Mouse (Mus musculus): ENCODE measurements at regions not wholly inside any gene's neighbourhood (a gene's known extent, or its start where the extent isn't known, plus 50 kb on each side); places are given as distances from the start of the nearest gene placed in this dataset.

GRCm38 (mm10) chr14:101067082-101067481 lies 133.0 kb downstream of the Prr30 start:
- Histone ChIP-seq H3K9me3 (no peaks in the 10 kb centered on the region), H3K27ac (replicated peaks) (no peak overlapping the region), H3K4me1 (no peaks in the 10 kb centered on the region), H3K36me3 (replicated peaks) (no peaks in the 10 kb centered on the region), H3K27me3 (replicated peaks; ENCODE audit: low read depth, poor library complexity, severe bottlenecking) (no peaks in the 10 kb centered on the region), H3K4me3 (no peak overlapping the region)
- no peak for DNase-seq (ENCODE audit: low spot score)
- WGBS, result 75% methylated on average over 1 of the region's 1 CpGs

GRCm38 (mm10) chr14:101056874-101057273 lies 143.3 kb downstream of the Prr30 start:
- WGBS, result 89% methylated on average over 2 of the region's 2 CpGs

GRCm38 (mm10) chr14:101055915-101056314 lies 144.2 kb downstream of the Prr30 start:
- Histone ChIP-seq H3K4me3 (no peak overlapping the region), H3K4me1 (no peaks in the 10 kb centered on the region), H3K27ac (replicated peaks) (no peak overlapping the region), H3K36me3 (replicated peaks) (no peaks in the 10 kb centered on the region), H3K9me3 (no peaks in the 10 kb centered on the region), H3K27me3 (replicated peaks; ENCODE audit: low read depth, poor library complexity, severe bottlenecking) (no peaks in the 10 kb centered on the region)
- 22% methylated on average over 3 of the region's 3 CpGs for WGBS
- DNase-seq (ENCODE audit: low spot score), result no peak

More at GRCm38 (mm10) chr14:101056874-101057273, 143.3 kb downstream of the Prr30 start:
- Histone ChIP-seq H3K4me1 (no peaks in the 10 kb centered on the region), H3K9me3 (no peaks in the 10 kb centered on the region), H3K4me3 (no peak overlapping the region), H3K27me3 (replicated peaks; ENCODE audit: low read depth, poor library complexity, severe bottlenecking) (no peaks in the 10 kb centered on the region), H3K36me3 (replicated peaks) (no peaks in the 10 kb centered on the region), H3K27ac (replicated peaks) (no peak overlapping the region)
- no peak for DNase-seq (ENCODE audit: low spot score)

- DNase-seq (ENCODE audit: low spot score), result no peak
- Histone ChIP-seq H3K4me3 (no peak overlapping the region), H3K36me3 (replicated peaks) (no peaks in the 10 kb centered on the region), H3K4me1 (no peaks in the 10 kb centered on the region), H3K9me3 (no peaks in the 10 kb centered on the region), H3K27me3 (replicated peaks; ENCODE audit: low read depth, poor library complexity, severe bottlenecking) (no peaks in the 10 kb centered on the region), H3K27ac (replicated peaks) (no peak overlapping the region)
- 83% methylated on average over 4 of the region's 4 CpGs for whole genome bisulfite sequencing
These were observed 145.3 kb downstream of the Prr30 start for GRCm38 (mm10) chr14:101054786-101055185.

- H3K27me3 ChIP-seq (replicated peaks; ENCODE audit: low read depth, poor library complexity, severe bottlenecking), result no peaks in the 10 kb centered on the region
- whole genome bisulfite sequencing, result 66% methylated on average over 2 of the region's 2 CpGs
- no peaks in the 10 kb centered on the region for H3K4me1 ChIP-seq
- H3K27ac ChIP-seq (replicated peaks), result no peak overlapping the region
- no peaks in the 10 kb centered on the region for H3K9me3 ChIP-seq
- H3K4me3 ChIP-seq, result no peak overlapping the region
- DNase-seq (ENCODE audit: low spot score), result no peak
- no peaks in the 10 kb centered on the region for H3K36me3 ChIP-seq (replicated peaks)
These were observed 147.4 kb downstream of the Prr30 start for GRCm38 (mm10) chr14:101052760-101053159.

- no peak for DNase-seq (ENCODE audit: low spot score)
- H3K27me3 ChIP-seq (replicated peaks; ENCODE audit: low read depth, poor library complexity, severe bottlenecking), result no peaks in the 10 kb centered on the region
- no peaks in the 10 kb centered on the region for H3K36me3 ChIP-seq (replicated peaks)
- 84% methylated on average over 2 of the region's 2 CpGs for WGBS
- H3K27ac ChIP-seq (replicated peaks), result no peak overlapping the region
- no peaks in the 10 kb centered on the region for H3K4me1 ChIP-seq
- no peaks in the 10 kb centered on the region for H3K9me3 ChIP-seq
- H3K4me3 ChIP-seq, result no peak overlapping the region
These were observed 149.9 kb downstream of the Prr30 start for GRCm38 (mm10) chr14:101050212-101050611.

- Histone ChIP-seq H3K9me3 (no peaks in the 10 kb centered on the region), H3K27ac (replicated peaks) (no peak overlapping the region), H3K27me3 (replicated peaks; ENCODE audit: low read depth, poor library complexity, severe bottlenecking) (no peaks in the 10 kb centered on the region), H3K4me3 (no peak overlapping the region), H3K4me1 (no peaks in the 10 kb centered on the region), H3K36me3 (replicated peaks) (no peaks in the 10 kb centered on the region)
- 90% methylated on average over 4 of the region's 4 CpGs for WGBS
- no peak for DNase-seq (ENCODE audit: low spot score)
These were observed 150.4 kb downstream of the Prr30 start for GRCm38 (mm10) chr14:101049664-101050203.

- Histone ChIP-seq H3K4me3 (no peak overlapping the region), H3K27ac (replicated peaks) (no peak overlapping the region), H3K4me1 (no peaks in the 10 kb centered on the region), H3K9me3 (no peaks in the 10 kb centered on the region), H3K27me3 (replicated peaks; ENCODE audit: low read depth, poor library complexity, severe bottlenecking) (no peaks in the 10 kb centered on the region), H3K36me3 (replicated peaks) (no peaks in the 10 kb centered on the region)
- 81% methylated on average over 4 of the region's 4 CpGs for WGBS
- no peak for DNase-seq (ENCODE audit: low spot score)
These were observed 156.6 kb downstream of the Prr30 start for GRCm38 (mm10) chr14:101043494-101043893.

GRCm38 (mm10) chr14:101001070-101001469 lies 199.1 kb downstream of the Prr30 start:
- WGBS, result 61% methylated on average over 1 of the region's 1 CpGs
- Histone ChIP-seq H3K27ac (replicated peaks) (no peak overlapping the region), H3K4me1 (no peaks in the 10 kb centered on the region), H3K27me3 (replicated peaks; ENCODE audit: low read depth, poor library complexity, severe bottlenecking) (no peaks in the 10 kb centered on the region), H3K9me3 (no peaks in the 10 kb centered on the region), H3K4me3 (no peak overlapping the region), H3K36me3 (replicated peaks) (no peaks in the 10 kb centered on the region)
- no peak for DNase-seq (ENCODE audit: low spot score)

- no peak overlapping the region for H3K27ac ChIP-seq (replicated peaks)
- no peak for DNase-seq (ENCODE audit: low spot score)
- no peak overlapping the region for H3K4me3 ChIP-seq
- WGBS, result 93% methylated on average over 5 of the region's 5 CpGs
- H3K9me3 ChIP-seq, result no peaks in the 10 kb centered on the region
- H3K4me1 ChIP-seq, result no peaks in the 10 kb centered on the region
- H3K36me3 ChIP-seq (replicated peaks), result no peaks in the 10 kb centered on the region
- no peaks in the 10 kb centered on the region for H3K27me3 ChIP-seq (replicated peaks; ENCODE audit: low read depth, poor library complexity, severe bottlenecking)
These were observed 219.4 kb downstream of the Prr30 start for GRCm38 (mm10) chr14:100980754-100981153.

GRCm38 (mm10) chr14:100978515-100978914 lies 221.6 kb downstream of the Prr30 start:
- H3K4me3 ChIP-seq, result no peak overlapping the region
- H3K27me3 ChIP-seq (replicated peaks; ENCODE audit: low read depth, poor library complexity, severe bottlenecking), result no peaks in the 10 kb centered on the region
- no peaks in the 10 kb centered on the region for H3K4me1 ChIP-seq
- no peaks in the 10 kb centered on the region for H3K9me3 ChIP-seq
- no peaks in the 10 kb centered on the region for H3K36me3 ChIP-seq (replicated peaks)
- DNase-seq (ENCODE audit: low spot score), result no peak
- 79% methylated on average over 2 of the region's 2 CpGs for WGBS
- H3K27ac ChIP-seq (replicated peaks), result no peak overlapping the region

- no peak for DNase-seq (ENCODE audit: low spot score)
- WGBS, result 75% methylated on average over 2 of the region's 2 CpGs
- H3K27me3 ChIP-seq (replicated peaks; ENCODE audit: low read depth, poor library complexity, severe bottlenecking), result no peaks in the 10 kb centered on the region
- H3K4me1 ChIP-seq, result no peaks in the 10 kb centered on the region
- H3K4me3 ChIP-seq, result no peak overlapping the region
- no peak overlapping the region for H3K27ac ChIP-seq (replicated peaks)
- H3K9me3 ChIP-seq, result no peaks in the 10 kb centered on the region
- no peaks in the 10 kb centered on the region for H3K36me3 ChIP-seq (replicated peaks)
These were observed 229.2 kb downstream of the Prr30 start for GRCm38 (mm10) chr14:100970970-100971369.

GRCm38 (mm10) chr14:100960198-100960597 lies 239.9 kb downstream of the Prr30 start:
- H3K4me1 ChIP-seq, result 0 out of 2 replicates have a peak, but pooled peaks cover 6% of the 10 kb centered on the region
- H3K4me3 ChIP-seq, result no peak overlapping the region
- H3K27ac ChIP-seq (replicated peaks), result no peak overlapping the region
- no peak for DNase-seq (ENCODE audit: low spot score)
- H3K9me3 ChIP-seq, result no peaks in the 10 kb centered on the region
- no peaks in the 10 kb centered on the region for H3K27me3 ChIP-seq (replicated peaks; ENCODE audit: low read depth, poor library complexity, severe bottlenecking)
- no peaks in the 10 kb centered on the region for H3K36me3 ChIP-seq (replicated peaks)
